Mouse (Mus musculus): ENCODE data around the gene Nr6a1. TPM values are rescaled to one million over a fixed set of nuclear protein-coding genes. Genes with fewer than 3 reads are reported as not detected.

The Nr6a1 gene
- polyA plus RNA-seq, 1 experiment = 1.3 TPM

GRCm38 (mm10) chr2:38777326-38777725 is 150.2 kb downstream of the Nr6a1 start:
- Histone ChIP-seq H3K4me3 (ENCODE audit: extremely low read depth, insufficient read depth, insufficient read length) (no peak overlapping the region), H3K27ac (ENCODE audit: insufficient read depth, low read length) (no peak overlapping the region), H3K27me3 (ENCODE audit: control insufficient read depth, insufficient read depth, low read length) (no peaks in the 10 kb centered on the region), H3K4me1 (ENCODE audit: control insufficient read depth, insufficient read depth, insufficient read length) (no peaks in the 10 kb centered on the region), H3K36me3 (ENCODE audit: control insufficient read depth, insufficient read depth, low read length) (no peaks in the 10 kb centered on the region)
- TF ChIP-seq POLR2A (IDR thresholded peaks at IDR 0.05; ENCODE audit: low read depth, low read length) = no peak
- TF ChIP-seq CTCF (IDR thresholded peaks at IDR 0.05; ENCODE audit: extremely low read depth, insufficient read depth, insufficient read length, insufficient replicate concordance) = no peak
- DNase-seq (ENCODE audit: low read depth in 1 of 2, low spot score in 2 of 2) = no peak
- 67% methylated on average over 2 of the region's 2 CpGs for WGBS

GRCm38 (mm10) chr2:38774936-38775335 is 152.6 kb downstream of the Nr6a1 start:
- 82% methylated on average over 2 of the region's 2 CpGs for WGBS
- no peak for TF ChIP-seq POLR2A (IDR thresholded peaks at IDR 0.05; ENCODE audit: low read depth, low read length)
- no peaks in the 10 kb centered on the region for H3K4me1 ChIP-seq (ENCODE audit: control insufficient read depth, insufficient read depth, insufficient read length)
- DNase-seq (ENCODE audit: low read depth in 1 of 2, low spot score in 2 of 2) = no peak
- no peak overlapping the region for H3K4me3 ChIP-seq (ENCODE audit: extremely low read depth, insufficient read depth, insufficient read length)
- H3K27me3 ChIP-seq (ENCODE audit: control insufficient read depth, insufficient read depth, low read length) = no peaks in the 10 kb centered on the region
- H3K27ac ChIP-seq (ENCODE audit: insufficient read depth, low read length) = no peak overlapping the region
- no peaks in the 10 kb centered on the region for H3K36me3 ChIP-seq (ENCODE audit: control insufficient read depth, insufficient read depth, low read length)

GRCm38 (mm10) chr2:38771478-38771797 is 156.1 kb downstream of the Nr6a1 start:
- 89% methylated on average over 2 of the region's 2 CpGs for WGBS
- no peak overlapping the region for H3K27ac ChIP-seq (ENCODE audit: insufficient read depth, low read length)
- DNase-seq (ENCODE audit: low read depth in 1 of 2, low spot score in 2 of 2) = no peak
- TF ChIP-seq CTCF (IDR thresholded peaks at IDR 0.05; ENCODE audit: extremely low read depth, insufficient read depth, insufficient read length, insufficient replicate concordance) = no peak
- TF ChIP-seq POLR2A (IDR thresholded peaks at IDR 0.05; ENCODE audit: low read depth, low read length) = no peak
- H3K27me3 ChIP-seq (ENCODE audit: control insufficient read depth, insufficient read depth, low read length) = no peaks in the 10 kb centered on the region
- no peaks in the 10 kb centered on the region for H3K36me3 ChIP-seq (ENCODE audit: control insufficient read depth, insufficient read depth, low read length)
- no peaks in the 10 kb centered on the region for H3K4me1 ChIP-seq (ENCODE audit: control insufficient read depth, insufficient read depth, insufficient read length)
- H3K4me3 ChIP-seq (ENCODE audit: extremely low read depth, insufficient read depth, insufficient read length) = no peak overlapping the region

DNA sequence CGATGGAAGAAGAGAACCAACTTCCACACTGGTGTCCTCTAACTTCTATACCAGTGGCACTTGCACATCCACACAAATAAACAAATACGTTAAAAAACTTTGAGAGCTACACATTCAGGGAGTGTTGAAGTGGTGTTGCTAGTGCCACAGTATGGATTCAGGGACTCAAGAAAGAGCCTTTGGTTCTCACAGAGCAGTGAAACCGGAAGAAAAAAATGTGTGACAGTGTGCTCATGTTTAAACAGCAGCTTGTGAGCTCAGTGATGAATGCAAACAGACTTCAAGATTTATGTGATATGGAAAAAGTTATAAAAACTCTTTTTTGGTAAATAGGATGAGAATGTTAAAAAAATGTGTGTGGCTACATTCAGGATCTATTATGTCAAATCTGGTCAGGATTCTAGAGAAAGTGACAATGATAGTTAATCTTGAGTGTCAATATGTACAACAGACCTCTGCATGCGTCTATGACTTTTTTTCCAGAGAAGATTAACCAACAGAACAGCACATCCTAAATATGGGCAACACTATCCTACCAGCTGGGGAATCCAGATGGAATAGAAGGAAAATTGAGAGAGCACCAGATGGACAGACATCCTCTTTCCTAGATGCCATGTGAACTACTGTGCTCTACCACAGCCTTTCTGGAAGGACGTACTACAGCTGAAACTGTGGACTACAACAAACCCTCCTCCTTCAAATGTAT is 156.6 kb downstream of the Nr6a1 start:
- Histone ChIP-seq H3K27ac (ENCODE audit: insufficient read depth, low read length) (no peak overlapping the region), H3K4me1 (ENCODE audit: control insufficient read depth, insufficient read depth, insufficient read length) (no peaks in the 10 kb centered on the region), H3K36me3 (ENCODE audit: control insufficient read depth, insufficient read depth, low read length) (no peaks in the 10 kb centered on the region), H3K4me3 (ENCODE audit: extremely low read depth, insufficient read depth, insufficient read length) (no peak overlapping the region), H3K27me3 (ENCODE audit: control insufficient read depth, insufficient read depth, low read length) (no peaks in the 10 kb centered on the region)
- TF ChIP-seq POLR2A (IDR thresholded peaks at IDR 0.05; ENCODE audit: low read depth, low read length) (no peak), CTCF (IDR thresholded peaks at IDR 0.05; ENCODE audit: extremely low read depth, insufficient read depth, insufficient read length, insufficient replicate concordance) (no peak)
- no peak for DNase-seq (ENCODE audit: low read depth in 1 of 2, low spot score in 2 of 2)
- 88% methylated on average over 5 of the region's 5 CpGs for WGBS

DNA sequence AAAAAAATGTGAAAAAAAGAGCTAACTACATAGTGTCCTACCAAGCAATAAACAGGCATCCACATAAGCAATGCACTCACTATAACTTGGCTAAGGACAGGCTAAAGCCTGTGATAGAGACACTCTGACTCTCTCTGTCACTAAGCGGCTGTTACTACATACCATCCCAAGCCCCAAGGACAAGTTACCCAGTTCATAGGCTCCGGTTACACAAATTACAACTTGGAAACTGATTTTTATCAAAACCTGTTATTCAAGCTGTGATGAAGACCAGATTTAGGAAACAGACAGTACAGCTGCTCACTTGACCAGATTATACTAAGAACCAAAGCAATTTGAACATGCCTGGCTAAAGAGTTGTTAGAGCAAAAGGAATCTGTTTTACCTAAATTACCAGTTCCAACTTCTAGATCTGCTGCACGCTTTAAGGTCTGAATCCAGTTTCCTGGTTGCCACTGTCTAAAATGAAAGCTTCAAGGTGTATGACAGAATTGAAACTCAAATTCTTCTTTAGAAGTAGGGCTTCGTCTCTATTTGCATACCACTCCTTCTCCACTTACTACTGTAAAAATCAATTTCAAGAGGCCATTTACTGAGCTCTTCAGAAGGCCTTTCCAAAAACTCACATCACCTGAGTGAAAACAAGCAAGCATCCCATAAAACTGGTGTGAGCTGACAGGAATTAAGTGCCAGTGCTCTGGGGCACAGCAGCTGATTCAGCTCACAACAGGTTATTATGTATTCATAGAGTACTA is 160.1 kb downstream of the Nr6a1 start:
- 83% methylated on average over 4 of the region's 4 CpGs for WGBS

DNA sequence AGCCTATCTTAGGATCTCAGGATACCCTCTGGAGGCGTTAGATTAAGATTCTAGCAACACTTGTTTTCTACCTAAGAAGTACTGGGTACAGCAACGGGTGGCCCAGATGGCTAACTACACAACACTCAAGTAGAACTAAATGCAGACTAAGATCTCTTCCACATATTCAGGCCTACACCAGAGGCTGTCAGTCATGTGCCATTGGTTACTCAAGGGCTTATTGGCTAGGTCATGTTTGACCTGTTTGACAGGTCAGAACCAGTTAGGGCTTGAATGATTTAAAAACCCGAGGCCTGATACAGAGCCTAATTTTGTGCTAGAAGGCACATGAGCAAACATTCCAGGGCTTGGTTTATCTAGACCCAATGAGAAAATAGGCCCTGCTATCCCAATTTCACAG is 187.6 kb downstream of the Nr6a1 start:
- Histone ChIP-seq H3K27me3 (ENCODE audit: control insufficient read depth, insufficient read depth, low read length) (no peaks in the 10 kb centered on the region), H3K27ac (ENCODE audit: insufficient read depth, low read length) (no peak overlapping the region), H3K4me1 (ENCODE audit: control insufficient read depth, insufficient read depth, insufficient read length) (no peaks in the 10 kb centered on the region), H3K36me3 (ENCODE audit: control insufficient read depth, insufficient read depth, low read length) (no peaks in the 10 kb centered on the region), H3K4me3 (ENCODE audit: extremely low read depth, insufficient read depth, insufficient read length) (no peak overlapping the region)
- DNase-seq (ENCODE audit: low read depth in 1 of 2, low spot score in 2 of 2) = no peak
- WGBS = 81% methylated on average over 3 of the region's 3 CpGs
- no peak for TF ChIP-seq CTCF (IDR thresholded peaks at IDR 0.05; ENCODE audit: extremely low read depth, insufficient read depth, insufficient read length, insufficient replicate concordance)
- TF ChIP-seq POLR2A (IDR thresholded peaks at IDR 0.05; ENCODE audit: low read depth, low read length) = no peak

More for the DNA sequence above, 160.1 kb downstream of the Nr6a1 start:
- H3K36me3 ChIP-seq (ENCODE audit: control insufficient read depth, insufficient read depth, low read length) = no peaks in the 10 kb centered on the region
- no peak overlapping the region for H3K4me3 ChIP-seq (ENCODE audit: extremely low read depth, insufficient read depth, insufficient read length)
- no peaks in the 10 kb centered on the region for H3K27me3 ChIP-seq (ENCODE audit: control insufficient read depth, insufficient read depth, low read length)
- no peak overlapping the region for H3K27ac ChIP-seq (ENCODE audit: insufficient read depth, low read length)
- no peak for TF ChIP-seq POLR2A (IDR thresholded peaks at IDR 0.05; ENCODE audit: low read depth, low read length)
- no peak for TF ChIP-seq CTCF (IDR thresholded peaks at IDR 0.05; ENCODE audit: extremely low read depth, insufficient read depth, insufficient read length, insufficient replicate concordance)
- no peaks in the 10 kb centered on the region for H3K4me1 ChIP-seq (ENCODE audit: control insufficient read depth, insufficient read depth, insufficient read length)
- no peak for DNase-seq (ENCODE audit: low read depth in 1 of 2, low spot score in 2 of 2)

DNA sequence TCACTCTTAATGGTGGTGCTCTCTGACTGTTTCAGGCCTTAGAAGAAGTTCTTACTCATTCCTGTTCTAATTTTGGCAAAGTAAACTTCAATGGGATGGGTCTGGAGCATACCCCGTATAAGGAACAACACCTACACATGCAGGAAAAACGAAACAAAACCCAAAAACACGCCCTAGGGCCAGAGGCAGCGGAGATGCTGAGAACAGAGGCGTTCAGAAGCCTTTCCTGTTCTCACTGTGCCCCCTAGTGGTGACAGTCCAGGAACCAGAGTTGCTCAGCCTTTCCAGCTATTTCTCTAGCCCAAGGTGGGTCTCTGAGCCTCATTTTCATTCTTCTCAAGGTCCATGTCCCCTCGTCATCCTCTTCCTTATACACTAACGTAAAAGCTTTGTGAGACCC is 188.1 kb downstream of the Nr6a1 start:
- peak; percentile 65; the same call in 1 of the 2 replicates for TF ChIP-seq CTCF (IDR thresholded peaks at IDR 0.05; ENCODE audit: extremely low read depth, insufficient read depth, insufficient read length, insufficient replicate concordance)
- TF ChIP-seq POLR2A (IDR thresholded peaks at IDR 0.05; ENCODE audit: low read depth, low read length) = no peak

More for the DNA sequence above, 188.1 kb downstream of the Nr6a1 start:
- WGBS = 21% methylated on average over 7 of the region's 7 CpGs
- Histone ChIP-seq H3K4me3 (ENCODE audit: extremely low read depth, insufficient read depth, insufficient read length) (no peak overlapping the region), H3K36me3 (ENCODE audit: control insufficient read depth, insufficient read depth, low read length) (no peaks in the 10 kb centered on the region), H3K4me1 (ENCODE audit: control insufficient read depth, insufficient read depth, insufficient read length) (no peaks in the 10 kb centered on the region), H3K27me3 (ENCODE audit: control insufficient read depth, insufficient read depth, low read length) (no peaks in the 10 kb centered on the region), H3K27ac (ENCODE audit: insufficient read depth, low read length) (no peak overlapping the region)
- peak in 1 of 2 experiments; percentile 53 for DNase-seq (ENCODE audit: low read depth in 1 of 2, low spot score in 2 of 2)
